Mouse (Mus musculus) left cerebral cortex, postnatal 36 days (tissue): ENCODE data around the gene Rnh1. TPM values are rescaled to one million over a fixed set of nuclear protein-coding genes. Genes with fewer than 3 reads are reported as not detected.

Experiments
- DNase-seq, 2 experiments: peaks; one replicate each; pipeline ENCODE4 v3.0.0; 2021 to 2022; ENCODE audit warnings: low spot score in 2 of 2, mixed read lengths in 1 of 2
- intact Hi-C: fragments of 180-260 bp; cut with DNase I; formaldehyde crosslinking; loops from one replicate; pipeline ENCODE4 v1.15.1; 2025
- total RNA-seq, 2 experiments: library from RNA; stranded (reverse); gene quantifications; 2 replicates each; pipeline ENCODE4 v1.2.3; 2021

The Rnh1 gene
- total RNA-seq, 2 experiments from 2014 or later, result 33.6 to 36.2 TPM

DNA sequence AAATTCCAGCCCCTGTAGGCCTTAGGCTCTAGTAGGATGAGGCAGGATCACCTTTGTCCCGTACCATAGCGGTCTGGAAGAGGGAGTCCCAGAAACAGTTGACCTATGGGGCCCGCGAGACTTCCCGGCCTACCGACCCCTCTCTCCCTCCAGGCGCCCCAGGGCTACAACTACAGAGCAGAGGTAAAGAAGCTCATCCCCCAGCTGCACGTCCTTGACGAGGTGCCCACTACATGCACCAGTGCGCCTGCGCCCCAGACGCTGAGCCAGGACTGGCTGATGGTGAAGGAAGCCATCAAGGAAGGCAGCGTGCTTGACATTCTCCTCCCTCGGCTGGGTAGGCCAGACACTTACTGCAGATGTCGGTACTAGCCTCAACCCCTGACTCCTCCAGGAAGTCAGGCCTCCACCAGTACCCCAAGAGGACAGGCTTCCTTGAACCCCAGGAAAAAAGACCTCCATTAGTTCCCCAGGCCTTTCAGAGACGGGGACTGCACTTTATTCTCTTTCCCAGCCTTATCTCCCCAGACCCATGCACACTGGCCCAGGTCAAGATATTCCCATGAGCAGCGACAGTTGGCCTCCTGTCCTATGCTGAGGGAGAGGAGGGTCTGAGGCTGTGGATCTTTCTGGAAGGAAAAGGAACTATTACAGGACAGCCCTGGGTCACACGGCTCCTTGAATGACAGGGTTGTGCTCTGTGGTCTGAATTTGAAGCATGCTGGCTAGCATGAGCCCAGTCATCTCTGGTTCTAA is 33.7 kb upstream of the Rnh1 start:
- no peak for DNase-seq
- intact Hi-C loops, result no loop called here

DNA sequence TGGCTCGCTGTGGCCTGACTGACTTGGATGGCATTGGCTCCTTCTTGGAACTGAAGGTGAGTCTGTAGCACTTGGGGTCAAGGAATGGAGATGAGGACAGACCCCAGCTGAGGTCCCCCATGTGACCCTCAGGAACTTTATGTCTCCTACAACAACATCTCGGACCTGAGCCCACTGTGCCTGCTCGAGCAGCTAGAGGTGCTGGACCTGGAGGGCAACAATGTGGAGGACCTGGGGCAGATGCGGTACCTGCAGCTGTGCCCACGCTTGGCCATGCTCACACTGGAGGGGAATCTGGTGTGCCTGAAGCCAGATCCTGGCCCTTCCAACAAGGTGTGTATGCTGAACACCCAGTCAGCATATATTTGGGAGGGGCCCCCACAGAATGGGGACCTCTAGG is 32.8 kb upstream of the Rnh1 start:
- intact Hi-C loops, result no loop called here
- no peak for DNase-seq

DNA sequence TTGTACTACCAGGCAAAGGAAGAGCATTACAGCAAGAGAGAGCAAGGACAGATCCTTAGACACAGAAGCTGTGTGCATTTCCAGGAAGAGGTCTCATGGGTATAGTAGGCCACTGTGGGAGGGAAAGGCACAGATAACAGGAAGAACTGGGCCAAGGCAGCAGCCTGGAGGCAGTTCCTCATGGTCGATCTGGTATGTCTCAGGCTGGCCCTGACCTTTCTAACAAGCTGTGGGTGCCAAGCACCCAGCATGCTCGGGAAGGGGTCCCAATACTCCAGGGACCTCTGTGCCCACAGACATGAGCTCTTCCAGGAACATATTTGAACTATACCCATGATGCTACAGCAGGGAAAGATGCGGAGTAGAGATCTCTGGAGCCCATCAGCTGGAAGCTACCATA is 31.9 kb upstream of the Rnh1 start:
- no peak for DNase-seq
- intact Hi-C loops, result no loop called here

DNA sequence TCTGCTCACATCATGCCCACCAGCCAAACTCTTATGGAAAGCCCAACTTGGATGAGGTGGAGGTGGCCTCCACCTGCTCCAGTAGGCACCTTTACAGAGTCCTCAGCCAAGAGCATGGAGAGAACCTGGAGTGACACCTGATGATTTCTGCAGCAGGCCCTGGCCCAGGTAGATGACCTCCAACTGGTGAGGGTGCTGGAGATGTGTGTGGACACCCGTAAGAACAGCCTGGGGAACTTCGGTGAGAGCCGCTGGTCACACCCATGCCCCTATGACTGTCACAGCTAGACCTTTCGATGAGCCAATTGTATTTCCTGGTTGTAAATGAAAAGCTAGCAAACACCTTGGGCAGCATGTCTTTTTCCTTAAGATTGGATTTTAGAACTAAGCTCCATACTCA is 25.5 kb upstream of the Rnh1 start:
- no peak for DNase-seq
- intact Hi-C loops, result no loop called here

- intact Hi-C loops, result no loop called here
- no peak for DNase-seq
Observed at GRCm38 (mm10) chr7:141196619-141197282, 24.1 kb upstream of the Rnh1 start.

- intact Hi-C loops, result no loop called here
- DNase-seq, result no peak
Observed at GRCm38 (mm10) chr7:141195754-141196153, 23.1 kb upstream of the Rnh1 start.

DNA sequence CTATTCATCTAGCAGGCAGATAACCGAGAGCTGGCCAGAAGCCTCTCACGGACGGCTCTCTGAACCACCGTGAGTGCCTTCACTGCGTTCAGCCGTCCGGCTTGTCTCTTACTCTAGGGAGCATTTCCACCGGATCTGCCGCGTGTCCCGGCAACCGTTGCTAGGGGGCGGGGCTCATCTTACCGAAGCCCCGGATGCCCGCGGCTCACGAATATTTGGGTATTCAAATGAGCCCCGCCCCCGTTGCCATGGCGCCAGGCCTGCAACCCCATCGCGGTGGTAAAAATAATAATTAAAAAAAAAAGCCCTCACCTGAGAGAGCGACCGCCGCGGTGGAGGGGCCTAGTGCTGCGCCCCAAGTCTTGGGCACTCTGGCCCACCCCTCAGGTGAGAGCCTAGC is 22.2 kb upstream of the Rnh1 start:
- intact Hi-C loops, result no loop called here

GRCm38 (mm10) chr7:141194409-141194808 is 21.8 kb upstream of the Rnh1 start:
- peak in 1 of 2 experiments; percentile 25 for DNase-seq
- intact Hi-C loops, result no loop called here

More for the DNA sequence above, 22.2 kb upstream of the Rnh1 start:
- peak; percentile 79 to 84 for DNase-seq

DNA sequence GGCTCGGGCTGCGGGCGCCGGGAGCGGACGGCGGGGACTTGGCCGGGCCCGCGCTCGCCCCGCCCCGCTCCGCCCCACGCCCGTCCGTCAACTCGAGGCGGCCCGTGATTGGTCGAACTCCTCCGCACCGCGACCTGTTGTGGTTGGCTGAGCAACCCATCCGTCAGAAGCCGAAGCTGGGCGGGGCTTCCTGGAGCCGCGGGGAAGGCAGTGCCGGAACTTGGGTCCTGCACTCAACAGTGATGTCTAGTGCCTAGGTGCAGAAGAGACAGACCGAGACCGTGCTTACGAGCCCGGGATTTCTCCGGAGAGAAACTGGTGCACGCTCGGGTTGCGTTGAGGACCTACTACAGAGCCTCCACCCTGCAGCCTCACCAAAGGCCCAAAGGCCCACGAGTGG is 21.3 kb upstream of the Rnh1 start, which contains the start of the genes Hras and Lrrc56:
TSS of gene Hras (minus strand) at position 58 of the 400 bp plus-strand sequence.
TSS of gene Lrrc56 (plus strand) at position 210 of the 400 bp plus-strand sequence.
- intact Hi-C loops, result no loop called here
- DNase-seq, result peak; percentile 98

- intact Hi-C loops, result no loop called here
- DNase-seq, result peak in 1 of 2 experiments; percentile 45
Observed at GRCm38 (mm10) chr7:141193348-141193856, 20.7 kb upstream of the Rnh1 start.

- no peak for DNase-seq
- intact Hi-C loops, result no loop called here
Observed at GRCm38 (mm10) chr7:141192776-141193347, 20.2 kb upstream of the Rnh1 start.

DNA sequence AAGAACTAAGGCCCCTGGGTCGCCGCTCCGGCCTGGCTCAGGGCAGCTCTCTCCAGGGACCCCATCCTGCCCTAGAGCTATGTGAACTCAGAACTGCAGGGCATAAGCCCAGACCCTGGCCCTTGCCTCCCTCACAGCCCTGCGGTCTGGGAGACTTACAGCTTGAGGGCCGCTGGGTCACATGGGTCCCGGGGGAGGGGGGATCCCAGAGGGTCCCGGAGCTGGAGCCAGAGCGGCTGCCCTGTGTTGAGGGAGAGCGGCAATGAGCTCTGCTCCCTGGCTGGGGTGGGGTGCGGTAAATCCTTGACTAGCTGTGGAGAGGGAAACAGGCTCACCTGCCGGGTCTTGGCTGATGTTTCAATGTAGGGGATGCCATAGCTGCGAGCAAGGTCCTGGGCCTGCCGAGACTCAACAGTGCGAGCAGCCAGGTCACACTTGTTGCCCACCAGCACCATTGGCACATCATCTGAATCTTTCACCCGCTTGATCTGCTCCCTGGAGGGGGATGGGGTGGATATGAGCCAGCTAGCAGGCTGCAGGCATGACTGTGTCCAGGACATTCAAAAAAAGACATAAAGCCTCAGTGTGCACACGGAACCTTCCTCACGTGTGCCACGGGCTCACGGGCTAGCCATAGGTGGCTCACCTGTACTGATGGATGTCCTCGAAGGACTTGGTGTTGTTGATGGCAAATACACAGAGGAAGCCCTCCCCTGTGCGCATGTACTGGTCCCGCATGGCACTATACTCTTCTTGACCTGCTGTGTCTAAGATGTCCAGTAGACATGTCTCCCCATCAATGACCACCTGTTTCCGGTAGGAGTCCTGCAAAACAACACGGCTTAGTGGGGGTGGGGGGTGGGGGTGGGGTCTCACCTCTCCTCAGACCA is 19.4 kb upstream of the Rnh1 start:
- DNase-seq, result no peak
- intact Hi-C loops, result no loop called here

DNA sequence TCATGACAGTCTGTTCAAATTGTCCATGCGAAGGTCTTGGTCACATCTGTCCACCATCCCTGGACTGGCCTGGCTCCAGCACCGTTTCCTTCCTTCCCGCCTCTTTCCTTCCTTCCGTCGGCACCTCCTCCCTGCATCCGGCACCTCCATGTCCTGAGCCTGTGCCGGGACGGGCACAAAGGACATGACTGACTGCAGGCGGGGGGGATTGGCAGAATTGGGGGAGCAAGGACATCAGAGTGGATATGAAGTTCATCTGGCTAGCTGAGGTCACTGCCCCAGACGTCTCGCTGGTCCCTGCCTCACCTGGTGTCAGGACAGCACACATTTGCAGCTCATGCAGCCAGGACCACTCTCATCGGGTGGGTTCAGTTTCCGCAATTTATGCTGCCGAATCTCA is 18.4 kb upstream of the Rnh1 start:
- DNase-seq, result no peak
- intact Hi-C loops, result no loop called here

DNA sequence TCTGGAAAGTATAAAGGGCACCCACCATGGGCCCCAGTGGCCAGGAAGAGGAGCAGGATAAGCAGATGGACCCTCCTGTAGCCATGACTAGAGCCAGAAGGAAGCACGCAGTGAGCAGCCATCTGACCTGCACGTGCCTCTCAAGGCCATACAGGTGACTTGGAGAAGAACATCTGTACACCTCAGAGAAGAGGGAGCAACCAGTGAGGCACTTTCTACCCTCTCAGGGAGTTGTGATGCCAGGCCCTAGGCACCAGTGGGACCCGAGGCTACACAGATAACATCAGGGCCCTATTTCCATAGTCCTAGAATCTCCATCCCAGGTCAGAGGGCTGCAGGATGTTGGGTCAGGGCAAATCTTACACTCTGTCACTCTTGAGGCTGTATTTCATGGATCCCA is 17.6 kb upstream of the Rnh1 start:
- intact Hi-C loops, result no loop called here
- no peak for DNase-seq

GRCm38 (mm10) chr7:141188733-141189132 is 16.1 kb upstream of the Rnh1 start:
- no peak for DNase-seq
- intact Hi-C loops, result no loop called here

GRCm38 (mm10) chr7:141188194-141188593 is 15.5 kb upstream of the Rnh1 start:
- intact Hi-C loops, result no loop called here
- no peak for DNase-seq

- intact Hi-C loops, result loop anchor here (5.0 kb wide), 2 partner anchors 84 to 269 kb away; no protein-coding TSS in a partner anchor
- DNase-seq, result peak; percentile 75 to 85
Observed at GRCm38 (mm10) chr7:141176173-141176572, 3.5 kb upstream of the Rnh1 start.

DNA sequence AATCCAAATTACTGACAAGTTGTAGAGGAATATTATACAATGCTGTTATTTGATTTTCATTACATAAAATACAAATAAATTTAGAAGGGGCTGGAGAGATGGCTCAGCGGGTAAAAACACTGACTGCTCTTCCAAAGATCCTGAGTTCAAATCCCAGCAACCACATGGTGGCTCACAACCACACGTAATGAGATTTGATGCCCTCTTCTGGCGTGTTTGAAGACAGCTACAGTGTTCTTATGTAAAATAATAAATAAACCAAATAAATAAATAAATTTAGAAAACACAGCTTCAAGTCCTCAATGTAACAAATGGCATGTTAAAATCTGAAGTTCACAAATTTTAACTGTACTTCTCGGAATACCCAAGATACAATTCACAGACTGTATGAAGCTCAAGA is 2.4 kb upstream of the Rnh1 start:
- intact Hi-C loops, result loop anchor here (5.0 kb wide), 2 partner anchors 83 to 268 kb away; no protein-coding TSS in a partner anchor
- DNase-seq, result no peak

DNA sequence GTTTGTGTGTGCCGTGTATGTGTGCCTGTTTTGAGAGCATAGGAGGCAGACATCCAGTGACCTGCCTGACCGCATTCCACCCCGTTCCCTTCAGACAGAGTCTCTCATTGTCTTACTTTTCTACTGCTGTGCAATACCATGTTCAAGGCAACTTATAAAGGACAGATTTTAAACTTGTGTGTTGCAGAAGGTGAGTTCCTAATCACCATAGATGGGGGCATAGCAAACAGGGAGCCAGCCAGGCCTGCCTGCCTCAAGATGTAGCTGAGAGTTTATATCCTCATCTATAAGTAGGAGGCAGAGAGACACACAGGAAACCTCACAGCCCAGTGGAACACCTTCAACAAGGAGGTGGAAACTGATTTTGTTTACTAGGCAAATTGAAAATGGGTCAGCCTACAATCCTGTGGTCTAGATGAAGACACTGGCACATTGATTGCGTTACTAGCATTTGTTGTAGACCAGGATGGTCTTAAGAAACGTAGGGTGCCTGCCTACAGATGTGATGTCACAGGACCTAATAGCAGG is 730 bp upstream of the Rnh1 start:
- intact Hi-C loops, result loop anchor here (5.0 kb wide), 3 partner anchors 41 to 326 kb away; partner anchors contain the start of genes Odf3 and Scgb1c1
- no peak for DNase-seq
